Mouse (Mus musculus) midbrain, embryonic 16.5 days (tissue): ENCODE measurements at regions not wholly inside any gene's neighbourhood (a gene's known extent, or its start where the extent isn't known, plus 50 kb on each side); places are given as distances from the start of the nearest gene placed in this dataset.

ENCODE experiments used
- ATAC-seq: fragments of 200-750 bp; cut with Nextera tagmentation; 2 replicates; pipeline ENCODE4 v1.8.0; 2017; ENCODE audit warnings: moderate TSS enrichment
- H3K27ac ChIP-seq: fragments of 300-500 bp; sonication (generic); 2 replicates; pipeline ENCODE4 v1.5.1; 2014; ENCODE audit warnings: mild to moderate bottlenecking, low read length, mixed read lengths
- H3K27me3 ChIP-seq: fragments of 300-500 bp; sonication (generic); 2 replicates; pipeline ENCODE4 v1.6.1; 2014; ENCODE audit warnings: low read depth, low read length, mixed read lengths; ENCODE audit not compliant: control insufficient read depth, insufficient read depth
- H3K36me3 ChIP-seq: fragments of 300-500 bp; sonication (generic); 2 replicates; pipeline ENCODE4 v1.6.1; 2014; ENCODE audit warnings: mild to moderate bottlenecking, low read length, moderate library complexity, mixed read lengths; ENCODE audit not compliant: control insufficient read depth, insufficient read depth
- H3K4me1 ChIP-seq: fragments of 300-500 bp; sonication (generic); 2 replicates; pipeline ENCODE4 v1.6.1; 2014; ENCODE audit warnings: mild to moderate bottlenecking, low read length, mixed read lengths; ENCODE audit not compliant: control insufficient read depth, insufficient read depth
- H3K4me2 ChIP-seq: fragments of 300-500 bp; sonication (generic); 2 replicates; pipeline ENCODE4 v1.6.1; 2014; ENCODE audit warnings: mild to moderate bottlenecking, low read length, mixed read lengths
- H3K4me3 ChIP-seq: fragments of 300-500 bp; sonication (generic); 2 replicates; pipeline ENCODE4 v1.5.1; 2014; ENCODE audit warnings: low read depth, mild to moderate bottlenecking, low read length, moderate library complexity, mixed read lengths
- H3K9ac ChIP-seq: fragments of 300-500 bp; sonication (generic); 2 replicates; pipeline ENCODE4 v1.6.1; 2014; ENCODE audit warnings: low read depth, low read length, mixed read lengths
- H3K9me3 ChIP-seq: fragments of 300-500 bp; sonication (generic); replicated peaks from 2 replicates; pipeline ENCODE4 v1.6.1; 2014; ENCODE audit warnings: mild to moderate bottlenecking, low read length, mixed read lengths; ENCODE audit not compliant: control insufficient read depth, poor library complexity, severe bottlenecking
- WGBS: fragments of 180-500 bp; shearing (Covaris S2); extraction: QIAGEN DNeasy Blood & Tissue Kit; methylation state at CpG from one replicate; pipeline ENCODE4 v1.1.7; 2014; 5-methylcytosine and 5-hydroxymethylcytosine counted together

DNA sequence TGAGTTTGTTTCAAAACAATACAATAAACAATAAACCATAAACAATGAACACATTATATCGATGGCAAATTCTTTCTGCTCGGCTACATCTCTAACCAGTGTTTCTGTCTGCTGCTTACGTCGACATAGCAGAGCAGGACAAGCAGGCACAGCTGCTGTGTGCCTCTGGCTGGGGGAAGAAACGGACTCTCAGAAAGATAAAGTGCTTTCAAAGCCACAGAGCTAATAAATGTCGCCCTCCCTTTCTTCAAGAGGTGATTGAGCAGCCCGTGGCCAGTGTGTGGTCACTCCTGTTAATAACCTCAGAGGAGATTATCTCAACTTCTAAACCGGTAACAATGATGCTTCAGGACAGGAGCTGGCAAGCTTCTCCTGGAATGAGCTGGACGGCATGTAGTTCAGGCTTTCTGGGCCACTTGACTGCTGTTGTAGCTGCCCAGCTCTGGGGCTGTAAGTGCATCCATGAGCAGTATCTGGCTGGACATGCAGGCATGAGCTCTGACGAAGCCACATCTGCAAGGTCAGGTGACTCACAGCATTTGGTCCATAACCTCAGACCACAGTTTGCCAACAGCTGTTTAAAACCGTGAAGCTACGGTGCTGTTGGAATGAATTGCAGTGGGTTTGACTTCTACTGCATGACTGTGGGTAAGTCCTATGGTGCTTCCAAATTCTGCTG, 55.6 kb downstream of the Evx1 start:
- Histone ChIP-seq H3K9ac (no peak overlapping the region), H3K27ac (no peak overlapping the region), H3K4me3 (no peak overlapping the region), H3K4me1 (peaks cover 11% of the 10 kb centered on the region), H3K4me2 (no peak overlapping the region), H3K36me3 (no peaks in the 10 kb centered on the region), H3K27me3 (no peaks in the 10 kb centered on the region), H3K9me3 (no peaks in the 10 kb centered on the region)
- WGBS, result 37% methylated on average over 12 of the region's 12 CpGs
- no peak for ATAC-seq

DNA sequence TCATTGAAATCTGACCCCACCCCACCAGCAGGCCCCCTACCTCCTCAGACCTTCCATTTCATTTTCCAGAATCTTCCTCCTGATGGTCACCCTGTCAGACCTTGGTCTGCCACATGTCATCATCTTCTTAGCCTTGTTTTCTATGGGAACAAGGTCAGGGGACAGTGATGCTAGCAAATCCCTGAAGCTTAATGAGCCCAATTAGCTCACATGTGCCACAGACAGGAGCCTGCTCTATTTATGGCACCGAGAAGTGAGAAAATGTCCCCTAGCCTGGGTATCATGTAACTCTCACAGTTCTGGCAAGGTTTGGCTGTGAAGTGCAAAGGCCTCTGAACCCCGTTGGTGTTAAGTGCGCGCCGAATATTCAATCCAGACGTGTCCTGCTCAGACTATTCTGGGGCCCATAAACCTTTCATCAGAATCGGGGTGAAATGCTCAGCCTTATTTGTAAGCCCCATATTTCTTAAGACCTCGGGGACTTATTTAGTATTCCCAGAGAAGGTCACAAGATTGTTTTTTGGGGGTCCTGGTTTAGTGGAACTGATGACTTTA, 57.6 kb downstream of the Evx1 start:
- Histone ChIP-seq H3K4me1 (peaks cover 8% of the 10 kb centered on the region), H3K36me3 (no peaks in the 10 kb centered on the region), H3K9ac (no peak overlapping the region), H3K27me3 (no peaks in the 10 kb centered on the region), H3K4me2 (no peak overlapping the region), H3K4me3 (no peak overlapping the region), H3K27ac (no peak overlapping the region), H3K9me3 (no peaks in the 10 kb centered on the region)
- no peak for ATAC-seq
- WGBS, result 87% methylated on average over 8 of the region's 8 CpGs

DNA sequence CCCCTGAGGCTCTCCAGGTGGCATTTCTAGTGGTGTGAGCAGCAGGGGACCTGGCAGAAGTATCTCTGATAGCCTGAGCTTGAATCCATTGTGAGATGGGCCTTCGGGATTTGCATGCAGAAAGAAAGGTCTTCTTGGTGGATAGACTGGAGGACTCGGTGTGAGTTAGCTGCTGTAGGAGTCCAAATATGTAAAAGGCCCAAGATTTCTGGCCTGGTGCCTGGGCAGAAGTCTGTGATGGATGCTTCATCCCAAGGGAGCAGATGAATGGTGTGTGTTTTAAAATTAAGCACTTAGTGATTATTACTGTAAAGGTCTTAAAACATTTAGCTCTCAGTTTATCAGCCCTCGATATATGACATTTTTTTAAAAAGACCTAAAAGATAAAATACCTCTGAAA, 65.8 kb downstream of the Evx1 start:
- Histone ChIP-seq H3K27ac (no peak overlapping the region), H3K4me2 (no peak overlapping the region), H3K27me3 (no peaks in the 10 kb centered on the region), H3K9ac (no peak overlapping the region), H3K9me3 (no peaks in the 10 kb centered on the region; the same call in 1 of the 2 replicates), H3K4me1 (no peaks in the 10 kb centered on the region), H3K4me3 (no peak overlapping the region), H3K36me3 (no peaks in the 10 kb centered on the region)
- 80% methylated on average over 3 of the region's 3 CpGs for WGBS
- ATAC-seq, result no peak

DNA sequence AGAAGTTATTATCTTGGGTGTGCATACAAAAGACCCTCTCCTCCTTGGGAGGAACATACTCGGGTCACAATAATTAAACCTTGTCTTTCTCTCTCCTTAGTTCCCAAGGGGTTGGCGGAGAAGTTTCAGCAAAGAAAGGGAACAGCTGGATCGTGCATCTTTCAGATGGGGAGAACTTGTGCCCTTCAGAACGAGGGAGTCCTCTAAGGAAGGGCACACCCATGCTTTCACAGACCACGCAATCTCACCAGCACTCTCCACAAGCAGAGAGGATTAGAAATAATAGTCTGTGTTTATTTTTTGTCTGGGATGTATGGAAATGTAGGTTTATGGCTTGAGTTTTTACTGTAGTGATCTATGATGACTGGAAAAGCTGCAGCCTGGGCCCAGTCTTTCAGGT, 66.3 kb downstream of the Evx1 start:
- Histone ChIP-seq H3K36me3 (no peaks in the 10 kb centered on the region), H3K4me3 (no peak overlapping the region), H3K9ac (no peak overlapping the region), H3K4me1 (no peaks in the 10 kb centered on the region), H3K4me2 (no peak overlapping the region), H3K27me3 (no peaks in the 10 kb centered on the region), H3K27ac (no peak overlapping the region), H3K9me3 (no peaks in the 10 kb centered on the region; the same call in 1 of the 2 replicates)
- WGBS, result 62% methylated on average over 5 of the region's 5 CpGs
- ATAC-seq, result no peak

DNA sequence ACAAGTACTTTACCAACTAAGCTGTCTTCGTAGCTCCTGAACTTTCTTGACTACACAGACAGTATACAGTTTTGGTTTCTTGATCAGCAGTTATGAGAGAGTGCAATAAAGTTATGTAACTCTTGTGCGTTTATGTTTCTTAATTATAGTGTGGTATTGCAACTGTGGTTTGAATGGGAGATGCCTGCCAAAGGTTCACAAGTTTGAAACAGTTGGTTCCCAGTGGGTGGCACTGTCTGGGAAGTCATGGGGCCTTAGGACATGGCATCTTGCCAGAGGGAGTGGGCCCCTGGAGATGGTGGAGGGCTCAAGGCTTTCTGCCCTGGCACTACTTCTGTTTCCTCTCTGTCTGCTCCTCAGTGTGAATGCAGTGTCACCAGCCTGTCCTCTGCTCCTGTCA, 71.7 kb downstream of the Evx1 start:
- H3K4me1 ChIP-seq, result no peaks in the 10 kb centered on the region
- H3K36me3 ChIP-seq, result no peaks in the 10 kb centered on the region
- H3K4me3 ChIP-seq, result no peak overlapping the region
- H3K9ac ChIP-seq, result no peak overlapping the region
- no peak overlapping the region for H3K4me2 ChIP-seq
- 91% methylated on average over 2 of the region's 2 CpGs for WGBS
- ATAC-seq, result no peak
- H3K9me3 ChIP-seq, result peaks cover 3% of the 10 kb centered on the region; the same call in 1 of the 2 replicates
- H3K27me3 ChIP-seq, result no peaks in the 10 kb centered on the region
- H3K27ac ChIP-seq, result no peak overlapping the region

DNA sequence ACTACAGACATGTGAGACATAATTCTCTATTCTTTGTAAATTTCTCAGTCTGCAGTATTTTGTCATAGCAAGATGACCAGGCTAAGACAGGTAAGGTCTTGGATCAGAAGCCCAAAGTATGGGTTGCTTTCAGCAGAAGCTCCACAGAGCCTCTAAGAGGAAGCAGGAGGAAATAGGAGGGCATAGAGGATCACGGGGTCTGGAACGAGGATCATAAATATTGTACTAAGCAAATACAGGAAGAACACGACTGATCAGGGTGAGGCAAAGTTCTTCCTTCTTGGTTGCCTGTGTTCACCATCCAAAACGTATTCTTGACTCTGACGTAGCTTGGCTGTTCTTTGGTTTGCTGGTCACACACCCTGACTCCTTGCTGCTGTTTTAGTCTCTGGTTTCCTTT, 88.1 kb downstream of the Evx1 start:
- H3K9ac ChIP-seq, result no peak overlapping the region
- 86% methylated on average over 5 of the region's 5 CpGs for WGBS
- H3K4me1 ChIP-seq, result no peaks in the 10 kb centered on the region
- H3K27ac ChIP-seq, result no peak overlapping the region
- no peak overlapping the region for H3K4me2 ChIP-seq
- no peak overlapping the region for H3K4me3 ChIP-seq
- H3K9me3 ChIP-seq, result no peaks in the 10 kb centered on the region
- ATAC-seq, result no peak
- no peaks in the 10 kb centered on the region for H3K36me3 ChIP-seq
- H3K27me3 ChIP-seq, result no peaks in the 10 kb centered on the region

DNA sequence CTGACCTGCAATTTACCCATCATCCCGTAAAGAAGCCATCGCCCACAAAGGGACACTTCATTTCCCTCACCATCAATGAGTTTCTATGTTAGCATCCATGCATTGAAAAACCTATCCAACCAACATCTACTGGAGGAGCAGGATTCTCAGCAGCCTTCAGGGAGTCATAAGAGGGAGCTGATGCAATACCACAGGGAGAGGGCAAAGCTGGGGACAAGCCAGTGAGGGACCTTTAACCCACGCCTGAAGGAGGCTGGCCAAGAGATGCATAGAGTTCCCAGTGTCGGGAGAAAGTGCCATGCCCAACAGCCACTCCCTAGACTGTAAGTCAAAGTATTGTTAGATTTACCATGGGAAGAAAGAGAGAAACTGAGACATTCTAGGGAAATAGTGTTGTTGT, 96.7 kb downstream of the Evx1 start:
- no peak overlapping the region for H3K9ac ChIP-seq
- no peak overlapping the region for H3K4me2 ChIP-seq
- WGBS, result 89% methylated on average over 4 of the region's 4 CpGs
- no peak overlapping the region for H3K4me3 ChIP-seq
- no peaks in the 10 kb centered on the region for H3K4me1 ChIP-seq
- H3K27ac ChIP-seq, result no peak overlapping the region
- H3K27me3 ChIP-seq, result no peaks in the 10 kb centered on the region
- no peak for ATAC-seq
- H3K9me3 ChIP-seq, result no peaks in the 10 kb centered on the region
- no peaks in the 10 kb centered on the region for H3K36me3 ChIP-seq

DNA sequence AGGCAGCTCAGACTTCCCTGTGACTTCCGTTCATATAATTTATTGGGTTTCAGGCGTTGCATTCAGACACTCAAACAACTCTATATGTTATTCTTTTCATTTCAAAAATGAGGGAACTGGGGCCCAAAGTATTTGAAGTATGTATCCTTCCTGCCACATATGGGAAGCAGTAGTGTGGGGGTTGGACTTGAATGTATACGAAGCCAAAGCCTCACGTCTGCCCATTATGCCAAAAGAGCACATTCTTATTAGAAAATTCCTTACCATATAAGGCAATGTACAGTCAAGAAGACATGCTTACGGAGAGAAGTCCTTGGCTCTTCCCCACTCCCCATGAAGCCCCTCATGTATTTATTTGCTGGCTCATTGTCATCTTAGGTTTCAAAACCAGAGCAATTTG, 97.4 kb downstream of the Evx1 start:
- 86% methylated on average over 5 of the region's 5 CpGs for WGBS
- H3K4me1 ChIP-seq, result no peaks in the 10 kb centered on the region
- no peak for ATAC-seq
- H3K27ac ChIP-seq, result no peak overlapping the region
- H3K4me2 ChIP-seq, result no peak overlapping the region
- H3K9me3 ChIP-seq, result no peaks in the 10 kb centered on the region
- no peaks in the 10 kb centered on the region for H3K27me3 ChIP-seq
- no peaks in the 10 kb centered on the region for H3K36me3 ChIP-seq
- no peak overlapping the region for H3K4me3 ChIP-seq
- H3K9ac ChIP-seq, result no peak overlapping the region

DNA sequence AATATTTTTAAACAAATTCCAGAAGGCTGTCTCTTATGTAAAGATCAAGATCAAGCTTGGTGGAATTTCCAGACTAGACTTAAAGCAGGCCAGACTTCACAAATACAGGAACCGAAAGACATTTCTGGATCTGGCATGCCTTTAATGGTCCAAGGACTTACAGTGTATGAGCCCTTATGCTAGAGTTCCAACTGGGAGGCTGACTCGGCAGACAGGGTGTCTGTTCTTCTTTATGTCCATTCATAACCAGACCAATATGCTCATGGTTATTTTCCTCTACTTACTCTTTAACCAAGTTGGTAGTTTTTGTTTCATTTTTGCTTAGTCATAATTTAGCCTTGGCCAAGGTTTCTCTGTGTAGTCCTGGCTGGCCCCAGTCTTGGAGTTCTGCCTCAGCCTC, 98.0 kb downstream of the Evx1 start:
- Histone ChIP-seq H3K4me2 (no peak overlapping the region), H3K36me3 (no peaks in the 10 kb centered on the region), H3K9ac (no peak overlapping the region), H3K4me3 (no peak overlapping the region), H3K9me3 (no peaks in the 10 kb centered on the region), H3K4me1 (no peaks in the 10 kb centered on the region), H3K27me3 (no peaks in the 10 kb centered on the region), H3K27ac (no peak overlapping the region)
- 93% methylated on average over 2 of the region's 2 CpGs for WGBS
- ATAC-seq, result no peak
